Mouse (Mus musculus): ENCODE data around the gene Gm38100. TPM values are rescaled to one million over a fixed set of nuclear protein-coding genes. Genes with fewer than 3 reads are reported as not detected.

The Gm38100 gene
- polyA plus RNA-seq, 1 experiment from 2014 or later: not detected

DNA sequence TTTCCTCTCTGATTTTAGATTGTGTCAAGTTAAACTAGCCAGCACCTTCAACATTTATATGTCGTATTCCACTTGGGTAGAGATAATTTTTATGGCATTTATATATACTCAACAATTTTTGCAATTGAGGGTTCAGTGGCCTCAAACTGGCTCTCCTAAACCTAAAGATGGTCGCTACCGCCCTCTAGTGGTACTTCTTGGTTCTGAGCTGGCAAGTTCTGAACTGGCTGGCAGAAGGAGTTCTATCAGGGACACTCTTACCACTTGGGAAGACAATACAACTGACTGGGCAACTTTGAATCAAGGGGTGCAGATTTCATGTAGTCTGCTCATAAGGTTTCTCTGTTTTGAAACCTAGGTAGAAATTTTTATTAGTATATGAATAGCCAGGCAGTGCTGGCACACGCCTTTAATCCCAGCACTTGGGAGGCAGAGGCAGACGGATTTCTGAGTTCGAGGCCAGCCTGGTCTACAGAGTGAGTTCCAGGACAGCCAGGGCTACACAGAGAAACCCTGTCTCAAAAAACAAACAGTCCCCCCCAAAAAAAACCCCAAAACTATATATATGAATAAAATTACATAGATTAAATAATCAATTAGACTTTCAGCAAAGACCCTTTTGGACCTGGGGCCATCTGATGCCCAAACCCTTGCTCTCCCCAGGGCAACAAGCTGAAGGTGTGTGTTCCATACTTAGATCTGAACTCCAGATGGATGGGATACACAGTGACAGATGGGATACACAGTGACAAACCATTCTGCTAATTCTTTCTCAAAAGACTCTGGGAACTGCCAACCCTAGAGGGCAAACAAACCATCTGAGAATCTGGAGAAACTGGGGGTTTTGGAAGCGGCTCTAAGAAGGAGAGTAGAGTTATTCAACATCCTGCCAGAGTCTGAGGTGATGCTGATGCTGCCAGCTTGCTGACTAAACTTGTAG lies 4.0 kb downstream of the Gm38100 start:
- Histone ChIP-seq H3K9me3 (replicated peaks) (no peaks in the 10 kb centered on the region), H3K27me3 (no peaks in the 10 kb centered on the region), H3K4me1 (replicated peaks) (no peaks in the 10 kb centered on the region), H3K27ac (no peak overlapping the region), H3K36me3 (no peaks in the 10 kb centered on the region), H3K9ac (no peak overlapping the region), H3K4me2 (no peak overlapping the region), H3K4me3 (replicated peaks) (no peak overlapping the region)
- 38% methylated on average over 7 of the region's 7 CpGs for WGBS (ENCODE audit: insufficient replicate concordance)
- ATAC-seq (ENCODE audit: low read depth): no peak
- DNase-seq: peak; percentile 28

DNA sequence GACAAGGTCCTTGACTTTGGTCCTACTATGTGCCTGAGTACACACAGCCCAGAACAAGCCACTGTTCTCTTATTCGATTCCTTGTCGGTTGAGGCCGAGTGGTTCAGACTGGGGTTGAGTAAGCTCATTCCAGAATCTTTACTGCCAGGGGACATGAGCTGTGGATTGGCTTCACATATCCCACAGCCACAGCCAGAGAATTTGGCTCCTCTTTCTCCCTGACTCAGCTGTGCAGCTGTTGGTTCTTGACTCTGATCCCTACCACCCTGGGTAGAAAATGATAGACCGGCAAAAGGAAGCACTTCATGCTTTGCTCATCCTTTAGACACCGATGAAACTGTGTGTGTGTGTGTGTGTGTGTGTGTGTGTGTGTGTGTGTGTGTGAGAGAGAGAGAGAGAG lies 11.3 kb downstream of the Gm38100 start:
- 80% methylated on average over 5 of the region's 5 CpGs for WGBS (ENCODE audit: insufficient replicate concordance)

DNA sequence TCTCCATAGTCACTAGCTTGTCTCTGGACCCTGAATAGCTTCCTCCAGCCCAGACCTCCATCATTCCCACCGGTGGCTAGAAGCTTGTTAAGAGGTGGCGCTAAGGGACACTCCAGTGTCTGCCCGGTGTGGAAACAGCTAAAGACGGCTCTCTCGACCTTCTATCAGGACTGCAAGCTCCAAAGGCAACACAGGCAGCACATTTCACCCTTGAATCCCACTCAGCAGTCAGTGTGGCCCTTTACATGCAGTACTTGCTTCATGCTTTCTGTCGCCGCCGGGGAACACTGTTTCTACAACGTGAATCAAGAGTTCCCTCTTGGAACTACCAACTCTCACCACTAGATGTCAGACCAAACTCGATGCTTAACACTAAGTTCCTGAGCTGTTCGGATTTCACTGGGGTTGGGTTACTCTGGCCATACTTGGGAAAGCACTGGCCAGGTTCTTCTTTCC lies 16.2 kb downstream of the Gm38100 start:
- no peak overlapping the region for H3K4me3 ChIP-seq (replicated peaks)
- H3K9ac ChIP-seq: no peak overlapping the region
- no peak overlapping the region for H3K27ac ChIP-seq
- no peaks in the 10 kb centered on the region for H3K4me1 ChIP-seq (replicated peaks)
- no peak overlapping the region; the same call in 1 of the 2 replicates for H3K4me2 ChIP-seq
- no peaks in the 10 kb centered on the region for H3K27me3 ChIP-seq
- ATAC-seq (ENCODE audit: low read depth) (no peak), DNase-seq (no peak)
- WGBS (ENCODE audit: insufficient replicate concordance): 10% methylated on average over 11 of the region's 11 CpGs
- no peaks in the 10 kb centered on the region for H3K36me3 ChIP-seq
- no peaks in the 10 kb centered on the region for H3K9me3 ChIP-seq (replicated peaks)

More for the DNA sequence above, 11.3 kb downstream of the Gm38100 start:
- H3K4me3 ChIP-seq (replicated peaks): no peak overlapping the region
- DNase-seq (no peak), ATAC-seq (ENCODE audit: low read depth) (no peak)
- no peak overlapping the region for H3K4me2 ChIP-seq
- no peaks in the 10 kb centered on the region for H3K27me3 ChIP-seq
- H3K9ac ChIP-seq: no peak overlapping the region
- no peak overlapping the region for H3K27ac ChIP-seq
- no peaks in the 10 kb centered on the region for H3K4me1 ChIP-seq (replicated peaks)
- H3K36me3 ChIP-seq: no peaks in the 10 kb centered on the region
- H3K9me3 ChIP-seq (replicated peaks): no peaks in the 10 kb centered on the region

DNA sequence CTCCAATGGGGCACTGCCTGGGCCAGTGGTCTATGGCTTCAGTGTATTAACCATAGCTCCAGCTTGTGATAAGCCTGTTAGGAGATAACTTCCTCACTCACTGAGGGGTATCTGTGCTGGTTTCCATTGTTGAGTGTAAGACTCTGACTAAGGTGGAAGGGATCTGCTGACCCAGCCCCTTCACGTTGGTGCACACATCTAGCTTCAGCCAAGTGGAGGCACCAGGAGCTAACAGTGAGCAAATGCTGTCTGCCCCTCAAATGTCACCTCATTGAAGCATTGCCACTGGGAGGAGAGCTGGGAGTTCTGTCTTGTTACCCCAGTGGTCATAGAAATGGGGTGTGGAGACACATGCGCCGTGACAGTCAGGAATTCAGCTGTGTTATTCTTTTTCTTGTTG lies 18.6 kb downstream of the Gm38100 start:
- Histone ChIP-seq H3K9ac (no peak overlapping the region), H3K36me3 (no peaks in the 10 kb centered on the region), H3K4me1 (replicated peaks) (no peaks in the 10 kb centered on the region), H3K27me3 (no peaks in the 10 kb centered on the region), H3K27ac (no peak overlapping the region), H3K4me3 (replicated peaks) (no peak overlapping the region), H3K4me2 (no peak overlapping the region), H3K9me3 (replicated peaks) (no peaks in the 10 kb centered on the region)
- ATAC-seq (ENCODE audit: low read depth): no peak
- no peak for DNase-seq
- WGBS (ENCODE audit: insufficient replicate concordance): 77% methylated on average over 3 of the region's 3 CpGs

DNA sequence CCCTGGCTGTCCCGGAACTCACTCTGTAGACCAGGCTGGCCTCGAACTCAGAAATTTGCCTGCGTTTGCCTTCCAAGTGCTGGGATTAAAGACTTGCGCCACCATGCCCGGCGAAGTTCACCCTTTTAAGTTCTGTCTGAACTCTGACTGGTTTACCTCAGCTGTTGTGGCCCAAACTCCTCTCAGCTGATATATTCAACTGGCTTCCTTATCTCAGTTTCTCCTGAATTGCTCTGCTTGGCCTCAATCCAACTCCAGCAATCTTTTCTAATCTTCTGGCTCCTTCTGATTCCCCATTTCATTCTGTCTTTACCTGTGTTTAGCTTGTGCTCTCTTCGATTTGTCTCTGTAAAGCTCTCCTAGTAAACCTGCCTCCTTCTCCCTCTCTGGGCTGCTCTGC lies 23.0 kb downstream of the Gm38100 start:
- H3K9ac ChIP-seq: no peak overlapping the region
- ATAC-seq (ENCODE audit: low read depth) (no peak), DNase-seq (no peak)
- H3K27ac ChIP-seq: no peak overlapping the region
- H3K36me3 ChIP-seq: no peaks in the 10 kb centered on the region
- no peak overlapping the region for H3K4me2 ChIP-seq
- H3K9me3 ChIP-seq (replicated peaks): no peaks in the 10 kb centered on the region
- H3K4me1 ChIP-seq (replicated peaks): no peaks in the 10 kb centered on the region
- H3K4me3 ChIP-seq (replicated peaks): no peak overlapping the region
- H3K27me3 ChIP-seq: no peaks in the 10 kb centered on the region
- 73% methylated on average over 7 of the region's 7 CpGs for WGBS (ENCODE audit: insufficient replicate concordance)

DNA sequence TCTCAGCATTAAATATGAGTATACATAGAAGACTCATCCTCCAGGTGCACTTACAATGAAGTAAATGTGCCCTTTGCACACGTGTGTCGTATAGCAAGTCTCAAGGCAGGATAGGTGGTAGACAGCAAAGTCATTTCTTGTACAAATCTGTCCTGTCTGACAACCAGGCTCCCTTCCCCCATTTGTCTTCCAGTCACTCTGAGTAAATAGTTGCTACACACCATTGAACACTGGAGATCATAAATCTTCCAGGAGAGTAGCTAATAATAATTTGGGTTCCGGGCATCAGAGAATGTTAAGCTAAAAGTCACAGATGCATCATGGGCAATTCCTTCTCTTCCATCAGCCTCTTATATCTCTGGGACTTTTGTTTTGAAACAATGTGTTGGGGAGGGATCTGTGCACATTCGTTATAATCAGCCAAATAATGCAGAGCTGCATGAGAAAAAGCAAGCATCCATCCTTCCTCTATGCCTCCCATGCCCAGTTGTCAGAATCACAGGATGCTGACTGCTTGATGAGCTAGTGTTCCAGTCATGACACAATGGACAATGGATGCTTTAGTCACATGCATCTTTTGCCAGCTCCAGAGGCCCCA lies 26.7 kb downstream of the Gm38100 start:
- ATAC-seq (ENCODE audit: low read depth) (no peak), DNase-seq (no peak)
- no peak overlapping the region for H3K27ac ChIP-seq
- no peak overlapping the region for H3K4me2 ChIP-seq
- H3K36me3 ChIP-seq: no peaks in the 10 kb centered on the region
- no peak overlapping the region for H3K4me3 ChIP-seq (replicated peaks)
- H3K27me3 ChIP-seq: no peaks in the 10 kb centered on the region
- H3K9me3 ChIP-seq (replicated peaks): no peaks in the 10 kb centered on the region
- H3K9ac ChIP-seq: no peak overlapping the region
- WGBS (ENCODE audit: insufficient replicate concordance): 44% methylated on average over 4 of the region's 4 CpGs
- no peaks in the 10 kb centered on the region for H3K4me1 ChIP-seq (replicated peaks)

DNA sequence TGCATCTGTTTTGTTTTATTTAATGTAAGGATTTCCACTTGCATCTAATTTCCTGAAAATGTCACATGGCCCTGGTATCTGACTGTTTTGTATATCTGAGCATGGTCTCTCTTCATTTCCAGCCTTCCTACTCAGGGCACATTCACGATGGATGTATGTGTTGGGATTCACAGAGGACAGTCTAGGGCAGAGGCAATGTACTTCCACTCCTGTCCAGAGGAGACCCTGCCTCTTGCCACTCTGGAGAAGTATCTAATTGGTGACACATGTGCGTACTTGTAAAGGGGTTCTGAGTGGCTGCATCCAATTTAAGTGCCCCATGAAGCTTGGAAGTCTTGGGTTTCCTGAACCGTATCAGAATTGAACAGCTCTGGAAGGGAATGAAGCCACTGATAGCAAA lies 30.3 kb downstream of the Gm38100 start:
- Histone ChIP-seq H3K4me2 (no peak overlapping the region), H3K9me3 (replicated peaks) (no peaks in the 10 kb centered on the region), H3K9ac (no peak overlapping the region), H3K4me1 (replicated peaks) (no peaks in the 10 kb centered on the region), H3K36me3 (no peaks in the 10 kb centered on the region), H3K27me3 (no peaks in the 10 kb centered on the region), H3K4me3 (replicated peaks) (no peak overlapping the region), H3K27ac (no peak overlapping the region)
- DNase-seq (no peak), ATAC-seq (ENCODE audit: low read depth) (no peak)
- 64% methylated on average over 3 of the region's 3 CpGs for WGBS (ENCODE audit: insufficient replicate concordance)

DNA sequence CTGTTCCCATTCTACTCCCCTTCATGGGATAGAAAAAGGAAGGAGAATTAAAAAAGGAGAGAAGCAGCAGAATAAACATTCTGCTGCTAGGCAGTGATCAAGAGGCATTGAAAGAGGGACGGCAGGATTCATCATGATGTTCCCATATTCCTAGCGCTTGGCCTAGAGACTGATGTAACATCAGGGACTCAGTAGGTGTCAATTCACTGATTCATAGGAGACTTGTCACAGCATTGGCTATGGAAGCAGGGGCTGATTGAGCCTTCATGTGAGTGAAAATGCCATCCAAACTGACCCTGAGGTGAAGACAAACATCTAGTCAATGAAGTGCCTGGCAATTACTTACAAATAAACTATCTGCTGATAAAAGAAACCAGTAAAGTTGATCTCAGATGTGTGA lies 30.7 kb downstream of the Gm38100 start:
- no peak overlapping the region for H3K9ac ChIP-seq
- no peaks in the 10 kb centered on the region for H3K9me3 ChIP-seq (replicated peaks)
- no peak overlapping the region for H3K4me2 ChIP-seq
- 69% methylated on average over 2 of the region's 2 CpGs for WGBS (ENCODE audit: insufficient replicate concordance)
- H3K27me3 ChIP-seq: no peaks in the 10 kb centered on the region
- no peaks in the 10 kb centered on the region for H3K36me3 ChIP-seq
- ATAC-seq (ENCODE audit: low read depth): no peak
- no peaks in the 10 kb centered on the region for H3K4me1 ChIP-seq (replicated peaks)
- H3K4me3 ChIP-seq (replicated peaks): no peak overlapping the region
- no peak overlapping the region for H3K27ac ChIP-seq
- no peak for DNase-seq

DNA sequence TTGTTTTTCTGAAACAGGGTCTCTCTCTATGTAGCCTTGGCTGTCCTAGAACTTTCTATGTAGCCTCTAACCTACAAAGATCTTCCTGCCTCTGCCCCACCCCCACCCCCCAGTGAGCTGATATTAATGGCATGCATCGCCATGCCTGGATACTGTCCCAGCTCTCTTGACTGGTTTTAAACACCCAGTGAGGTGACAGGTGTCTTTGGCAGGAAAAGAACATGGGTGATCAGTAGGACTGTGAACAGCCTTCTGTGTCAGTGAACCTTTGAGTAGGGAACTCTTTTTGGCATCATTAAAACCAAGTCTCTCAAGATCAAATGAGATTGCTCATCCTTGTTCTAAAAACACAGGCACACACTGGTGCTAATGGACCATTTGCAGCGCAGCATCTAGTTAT lies 41.7 kb downstream of the Gm38100 start:
- H3K4me1 ChIP-seq (replicated peaks): no peaks in the 10 kb centered on the region
- no peak for ATAC-seq (ENCODE audit: low read depth)

DNA sequence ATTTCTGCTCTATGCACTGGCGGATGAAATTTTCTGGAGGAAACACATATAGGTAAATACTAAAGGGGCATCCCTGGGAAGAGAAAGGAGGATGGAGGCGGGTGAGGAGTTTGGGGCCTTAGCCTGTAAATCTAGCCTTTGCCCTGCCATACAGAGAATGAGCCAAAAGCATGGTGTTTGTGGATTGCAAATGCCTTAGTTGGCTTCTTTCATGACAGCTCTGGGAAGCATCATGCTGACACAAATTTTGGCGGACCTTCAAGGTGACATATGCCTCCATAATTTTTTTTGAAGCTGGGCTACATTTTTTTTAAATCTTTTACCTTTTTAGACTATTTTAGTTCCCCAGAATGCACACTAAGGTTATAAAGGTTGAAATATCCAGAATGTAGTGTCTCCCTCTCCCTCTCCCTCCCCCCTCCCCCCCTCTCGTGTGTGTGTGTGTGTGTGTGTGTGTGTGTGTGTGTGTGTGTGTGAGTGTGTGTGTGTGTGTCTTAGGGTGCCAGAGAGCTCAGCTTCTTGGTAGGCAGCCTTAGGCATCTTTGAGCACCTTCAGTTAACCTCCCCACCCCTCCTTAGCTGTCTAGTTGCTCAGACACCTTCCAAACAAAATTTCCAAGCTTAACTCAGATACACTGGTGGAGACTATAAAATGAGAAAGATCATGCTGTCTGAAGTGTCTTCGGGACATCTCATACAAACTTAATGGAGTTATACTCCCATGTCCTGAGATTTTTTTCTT lies 47.0 kb downstream of the Gm38100 start:
- Histone ChIP-seq H3K27ac (no peak overlapping the region), H3K36me3 (no peaks in the 10 kb centered on the region), H3K4me2 (no peak overlapping the region), H3K27me3 (no peaks in the 10 kb centered on the region), H3K4me3 (replicated peaks) (no peak overlapping the region), H3K9me3 (replicated peaks) (no peaks in the 10 kb centered on the region), H3K4me1 (replicated peaks) (no peaks in the 10 kb centered on the region), H3K9ac (no peak overlapping the region)
- 60% methylated on average over 5 of the region's 5 CpGs for WGBS (ENCODE audit: insufficient replicate concordance)
- ATAC-seq (ENCODE audit: low read depth): no peak
- no peak for DNase-seq

More for the DNA sequence above, 41.7 kb downstream of the Gm38100 start:
- Histone ChIP-seq H3K4me3 (replicated peaks) (no peak overlapping the region), H3K4me2 (no peak overlapping the region), H3K36me3 (no peaks in the 10 kb centered on the region), H3K27ac (no peak overlapping the region), H3K9ac (no peak overlapping the region), H3K9me3 (replicated peaks) (no peaks in the 10 kb centered on the region), H3K27me3 (no peaks in the 10 kb centered on the region)
- no peak for DNase-seq
- 62% methylated on average over 2 of the region's 2 CpGs for WGBS (ENCODE audit: insufficient replicate concordance)

DNA sequence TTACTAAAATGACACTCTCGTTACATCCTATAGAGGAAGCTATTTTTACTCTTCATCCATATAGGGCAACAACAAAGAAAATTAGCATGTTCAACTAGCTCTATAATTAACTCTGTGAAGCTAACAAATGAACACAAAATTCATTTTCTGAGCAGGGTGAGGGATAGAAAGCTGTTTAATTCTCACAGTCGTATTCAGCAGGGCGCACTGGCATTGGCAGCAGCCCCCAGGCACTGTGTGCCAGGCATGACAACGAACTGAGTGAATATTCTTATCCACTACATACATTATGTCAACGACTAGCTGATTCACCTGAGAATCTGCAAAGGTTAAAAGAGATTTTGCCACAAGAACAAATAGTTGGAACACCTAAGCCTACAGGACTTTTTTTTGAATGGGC lies 50.6 kb downstream of the Gm38100 start:
- Histone ChIP-seq H3K4me2 (no peak overlapping the region), H3K9me3 (replicated peaks) (no peaks in the 10 kb centered on the region), H3K9ac (no peak overlapping the region), H3K4me1 (replicated peaks) (no peaks in the 10 kb centered on the region), H3K4me3 (replicated peaks) (no peak overlapping the region), H3K36me3 (no peaks in the 10 kb centered on the region), H3K27ac (no peak overlapping the region), H3K27me3 (no peaks in the 10 kb centered on the region)
- WGBS (ENCODE audit: insufficient replicate concordance): 61% methylated on average over 5 of the region's 5 CpGs
- ATAC-seq (ENCODE audit: low read depth) (no peak), DNase-seq (no peak)

Measured in liver, embryonic 13.5 days (tissue).